Mouse (Mus musculus) left cerebral cortex, adult 11 months (tissue): ENCODE measurements at regions not wholly inside any gene's neighbourhood (a gene's known extent, or its start where the extent isn't known, plus 50 kb on each side); places are given as distances from the start of the nearest gene placed in this dataset.

ENCODE experiments used
- DNase-seq: peaks from one replicate; pipeline ENCODE4 v3.0.0; 2022; ENCODE audit warnings: low spot score

DNA sequence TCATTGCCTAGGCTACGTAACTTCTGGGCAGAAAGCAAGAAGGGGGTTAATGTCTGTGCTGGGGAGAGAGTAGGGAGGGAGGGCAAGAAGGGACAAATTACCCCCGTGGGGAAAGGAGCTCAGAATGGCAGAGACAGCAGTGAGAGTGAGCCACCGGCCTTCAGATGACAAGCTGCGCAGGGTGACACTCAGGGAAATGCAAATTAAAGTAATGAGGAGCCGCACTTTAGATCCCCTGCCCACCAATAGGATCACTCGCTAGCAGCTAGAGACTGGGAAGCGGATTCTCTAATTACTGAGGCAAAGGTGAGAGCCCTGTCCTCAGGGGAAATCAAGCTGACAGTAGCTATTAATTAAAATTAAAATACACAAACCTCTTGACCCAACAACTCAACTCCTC is 202.5 kb downstream of the Arhgef10l start:
- no peak for DNase-seq

DNA sequence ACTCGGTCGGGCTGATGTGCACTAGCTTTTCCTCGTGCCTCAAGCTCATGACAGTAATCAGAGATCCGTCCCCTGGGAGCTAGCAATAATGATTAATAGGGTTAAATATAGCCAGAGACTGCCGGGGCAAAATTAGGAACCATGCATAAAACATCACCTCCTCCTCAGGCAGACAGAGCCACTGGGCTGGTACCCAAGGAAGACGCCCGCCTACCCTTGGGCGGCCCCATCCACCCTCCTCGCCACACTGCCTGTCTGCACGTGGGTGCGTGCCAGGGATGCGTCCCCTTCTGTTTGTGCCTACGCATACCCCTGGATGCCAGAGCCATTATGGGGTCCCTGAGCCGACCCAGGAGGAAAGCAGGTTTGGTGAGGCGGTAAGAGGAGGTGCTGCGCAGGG is 204.5 kb downstream of the Arhgef10l start:
- DNase-seq = peak; percentile 81

DNA sequence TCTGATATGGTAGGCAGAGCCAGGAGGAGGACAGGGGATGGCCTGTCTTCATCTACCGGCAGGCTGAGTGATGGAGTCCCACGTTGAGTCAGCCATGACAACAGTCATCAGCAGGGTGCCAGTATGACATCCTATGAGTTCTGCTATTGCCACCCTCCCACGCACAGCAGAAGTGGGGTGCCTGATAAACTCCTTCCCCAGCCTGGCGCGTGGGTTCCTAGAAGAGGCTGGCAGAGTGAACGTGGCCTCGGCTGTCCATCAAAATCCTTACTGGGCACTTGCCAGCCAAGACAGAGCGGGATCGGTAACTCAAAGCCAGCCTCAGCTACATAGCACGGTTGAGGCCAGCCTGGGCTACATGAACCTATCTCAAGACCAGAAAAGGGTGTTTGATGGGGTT is 202.5 kb upstream of the Igsf21 start:
- peak; percentile 65 for DNase-seq

DNA sequence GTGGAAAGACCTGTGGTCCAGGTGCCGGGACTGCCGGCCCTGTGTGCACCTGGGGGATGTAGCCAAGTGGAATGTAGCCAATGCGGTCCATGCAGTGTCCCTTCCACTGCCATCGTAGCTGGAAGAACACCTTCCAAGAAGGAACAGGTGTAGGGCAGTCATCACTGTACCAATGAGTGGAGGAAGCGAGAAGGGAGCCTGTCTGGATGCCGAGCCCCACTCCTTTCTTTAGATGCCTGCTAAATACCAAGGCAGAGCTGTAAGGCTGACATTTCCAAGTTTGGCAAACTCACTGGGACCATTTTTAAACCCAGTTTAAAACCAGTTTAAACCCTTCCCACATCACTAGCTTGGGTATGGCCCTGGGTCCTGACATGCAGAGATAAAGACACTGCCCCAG is 199.9 kb upstream of the Igsf21 start:
- no peak for DNase-seq

DNA sequence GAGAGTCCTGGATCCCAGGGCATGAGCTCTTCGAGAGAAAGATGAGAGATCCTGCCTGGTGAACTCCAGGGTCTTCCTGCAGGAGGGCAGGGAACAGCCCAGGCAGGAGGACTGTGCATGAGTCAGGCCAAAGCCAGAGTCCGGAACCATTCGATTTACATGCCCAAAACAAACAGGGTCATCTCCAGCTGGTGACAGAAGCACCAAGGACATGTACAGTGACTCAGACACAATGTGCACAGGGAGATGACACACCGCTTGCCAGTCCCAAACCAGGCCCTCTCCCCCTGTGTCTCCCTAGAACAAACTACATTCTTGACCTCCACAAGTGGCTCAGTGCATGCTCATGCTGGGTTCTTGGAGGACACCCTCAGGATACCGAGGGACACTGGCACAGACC is 199.3 kb upstream of the Igsf21 start:
- DNase-seq = no peak

DNA sequence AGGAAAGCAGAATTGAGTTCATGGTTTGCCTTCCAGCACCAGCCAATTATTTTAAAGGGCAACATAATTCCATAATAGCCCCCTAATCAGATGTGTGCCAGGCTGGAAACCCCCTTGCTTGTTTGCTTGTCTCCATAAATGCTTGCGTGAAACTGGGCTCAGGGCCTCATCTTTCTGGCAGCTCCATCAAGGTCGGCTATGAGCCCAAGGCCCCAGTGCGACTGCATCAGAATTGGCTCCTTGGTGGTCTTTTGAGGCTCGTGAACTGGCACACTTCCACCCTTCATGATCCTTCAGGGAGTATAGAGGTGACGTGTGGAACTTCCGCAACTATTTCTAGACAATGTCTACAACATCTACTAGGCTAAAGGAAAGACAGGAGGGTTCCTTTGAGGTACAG is 196.6 kb upstream of the Igsf21 start:
- no peak for DNase-seq

DNA sequence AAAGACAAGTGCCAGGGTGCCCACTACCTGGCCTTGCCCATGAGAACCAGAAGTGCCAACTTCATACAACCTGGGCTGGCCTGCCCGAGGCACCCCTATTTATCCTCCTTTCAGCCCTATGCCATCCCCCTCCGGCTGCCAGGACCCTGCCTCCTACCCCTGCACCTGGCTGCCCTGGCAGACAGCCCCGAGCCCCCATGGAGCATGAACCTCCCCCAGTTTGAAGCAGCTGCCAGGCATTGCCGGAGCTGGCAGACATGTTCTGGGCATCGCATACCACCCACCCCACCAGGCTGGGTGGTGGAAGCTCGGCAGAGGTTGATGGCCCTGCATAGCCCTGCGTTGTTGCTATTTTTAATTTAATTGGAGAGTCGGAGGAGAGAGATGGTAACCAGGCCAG is 195.2 kb upstream of the Igsf21 start:
- no peak for DNase-seq

DNA sequence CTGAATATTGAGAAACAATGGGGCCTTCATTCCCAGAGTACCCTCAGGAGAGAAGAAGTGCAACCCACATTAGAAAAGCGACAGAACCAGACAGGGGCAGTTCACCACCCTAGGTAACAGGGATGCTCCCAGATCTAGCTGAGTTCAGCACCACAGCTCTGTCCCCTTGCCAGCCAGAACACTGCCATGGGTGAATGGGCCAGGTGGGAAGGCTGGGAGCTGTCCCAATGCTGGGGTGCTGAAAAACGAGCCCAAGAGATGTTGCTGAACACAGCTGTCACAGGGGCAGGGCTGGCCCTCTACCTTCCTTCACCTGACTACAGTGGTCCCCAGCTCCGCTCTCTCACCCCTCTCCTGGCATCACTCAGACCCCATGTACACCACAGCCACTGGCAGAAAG is 193.3 kb upstream of the Igsf21 start:
- no peak for DNase-seq

DNA sequence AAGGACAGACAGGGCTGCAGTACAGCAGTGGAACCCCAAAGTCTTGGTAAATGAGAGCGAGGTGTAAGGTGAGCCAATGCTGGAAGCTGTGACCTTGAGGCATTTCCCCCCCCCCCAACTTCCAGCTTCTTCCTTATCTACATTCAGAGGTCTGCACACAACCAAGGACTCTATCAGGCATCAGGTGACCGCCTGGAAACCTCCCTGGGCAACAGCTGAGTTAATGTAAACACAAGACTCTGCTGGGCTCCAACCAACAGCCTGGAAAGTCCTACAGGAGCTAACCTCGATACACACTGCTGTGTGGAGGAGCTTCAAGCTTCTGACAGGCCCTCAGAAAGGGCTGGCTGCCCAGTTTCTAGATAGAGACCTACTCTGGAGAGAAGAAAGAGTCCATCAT is 189.4 kb upstream of the Igsf21 start:
- DNase-seq = no peak

DNA sequence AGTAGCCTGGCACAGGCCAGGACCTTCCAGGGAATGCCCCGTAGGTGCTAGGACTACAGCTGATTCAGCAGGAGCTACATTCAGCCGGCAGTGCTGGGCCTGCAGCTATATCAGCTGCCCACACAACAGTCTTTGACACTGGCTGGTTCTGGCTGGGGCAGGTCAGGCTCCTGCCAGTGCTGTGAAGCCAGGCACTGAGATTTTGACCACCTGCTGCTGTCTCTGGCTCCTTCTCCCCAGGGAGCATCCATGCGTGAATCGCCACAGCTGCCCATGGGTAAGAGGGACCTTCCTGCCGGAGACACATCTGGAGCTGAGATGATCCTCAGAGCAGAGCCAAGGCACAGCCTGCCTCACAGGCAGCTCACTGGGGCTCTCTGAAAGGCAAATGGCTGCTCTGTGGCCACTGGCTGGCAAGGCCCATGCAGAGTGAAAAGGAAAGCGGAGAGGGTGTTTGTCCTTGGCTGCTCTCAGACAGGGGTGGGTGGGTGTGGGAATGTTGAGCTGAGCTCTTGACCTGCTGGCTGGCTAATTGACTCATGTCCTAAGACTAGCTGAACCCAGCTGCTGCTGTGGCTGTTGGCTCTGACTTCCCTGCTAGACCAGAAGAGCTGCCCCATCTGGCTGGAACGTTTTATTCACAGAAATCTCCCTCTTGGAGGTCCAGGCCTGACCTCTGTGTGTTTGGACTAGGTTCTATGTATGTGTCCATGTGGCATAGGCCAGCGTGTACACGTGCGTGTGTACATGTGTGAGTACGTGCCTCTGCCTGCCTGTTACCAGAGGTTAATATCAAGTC is 187.4 kb upstream of the Igsf21 start:
- no peak for DNase-seq

DNA sequence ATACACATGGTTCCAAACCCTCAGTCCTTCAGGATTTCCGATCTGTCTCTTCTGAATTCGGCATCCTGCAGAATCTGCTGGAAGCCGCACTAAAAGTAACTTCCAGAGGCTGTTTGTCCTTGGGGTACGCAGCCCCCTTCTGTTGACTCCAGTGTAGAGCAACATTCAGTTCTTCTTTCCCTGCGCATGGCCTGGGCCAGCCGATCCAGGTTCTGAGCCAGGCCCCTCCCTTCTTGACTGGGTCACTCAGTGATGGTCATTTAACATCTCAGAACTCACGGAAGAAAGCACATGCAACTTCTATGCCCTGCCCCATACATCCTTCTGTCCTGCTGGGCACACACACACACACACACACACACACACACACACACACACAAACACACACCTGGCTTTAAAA is 185.5 kb upstream of the Igsf21 start:
- DNase-seq = no peak

DNA sequence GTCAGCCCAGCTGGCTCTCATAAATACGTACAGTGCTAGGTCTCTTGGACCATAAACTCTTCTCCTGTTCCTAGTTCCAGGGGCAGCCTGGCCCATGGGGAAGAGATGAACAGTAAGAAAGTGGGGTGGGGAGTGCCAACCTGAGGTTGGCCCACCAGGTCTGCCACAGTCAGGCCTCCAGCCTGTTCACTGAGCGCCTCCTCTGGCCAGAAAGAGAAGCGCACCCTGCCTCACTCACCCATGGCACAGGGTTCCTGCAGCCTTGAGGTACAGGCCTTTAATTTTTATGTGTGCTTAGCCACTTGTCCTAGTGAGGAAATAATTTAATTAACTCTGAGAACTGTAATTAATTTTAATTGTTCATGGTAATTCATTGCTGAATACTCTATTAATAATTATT is 180.5 kb upstream of the Igsf21 start:
- DNase-seq = no peak

DNA sequence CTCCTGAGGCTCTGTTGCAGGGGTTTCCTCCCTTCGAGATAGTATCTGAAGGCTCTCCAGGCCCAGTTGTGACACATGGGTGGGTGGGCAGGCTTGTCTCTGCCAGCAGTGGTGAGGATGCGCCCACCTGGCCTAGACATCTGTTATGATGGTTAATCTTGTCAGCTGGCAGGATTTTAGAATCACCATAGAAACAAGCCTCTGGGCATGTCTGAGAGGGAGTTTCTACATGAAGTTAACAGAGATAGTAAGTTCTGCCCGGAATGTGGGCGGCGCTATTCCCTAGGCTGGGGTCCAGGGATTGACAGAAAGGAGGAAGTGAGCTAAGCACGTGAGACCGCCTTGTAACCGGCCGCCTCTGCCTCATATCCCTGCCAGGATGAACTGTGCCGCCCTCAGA is 177.2 kb upstream of the Igsf21 start:
- DNase-seq = peak; percentile 38

DNA sequence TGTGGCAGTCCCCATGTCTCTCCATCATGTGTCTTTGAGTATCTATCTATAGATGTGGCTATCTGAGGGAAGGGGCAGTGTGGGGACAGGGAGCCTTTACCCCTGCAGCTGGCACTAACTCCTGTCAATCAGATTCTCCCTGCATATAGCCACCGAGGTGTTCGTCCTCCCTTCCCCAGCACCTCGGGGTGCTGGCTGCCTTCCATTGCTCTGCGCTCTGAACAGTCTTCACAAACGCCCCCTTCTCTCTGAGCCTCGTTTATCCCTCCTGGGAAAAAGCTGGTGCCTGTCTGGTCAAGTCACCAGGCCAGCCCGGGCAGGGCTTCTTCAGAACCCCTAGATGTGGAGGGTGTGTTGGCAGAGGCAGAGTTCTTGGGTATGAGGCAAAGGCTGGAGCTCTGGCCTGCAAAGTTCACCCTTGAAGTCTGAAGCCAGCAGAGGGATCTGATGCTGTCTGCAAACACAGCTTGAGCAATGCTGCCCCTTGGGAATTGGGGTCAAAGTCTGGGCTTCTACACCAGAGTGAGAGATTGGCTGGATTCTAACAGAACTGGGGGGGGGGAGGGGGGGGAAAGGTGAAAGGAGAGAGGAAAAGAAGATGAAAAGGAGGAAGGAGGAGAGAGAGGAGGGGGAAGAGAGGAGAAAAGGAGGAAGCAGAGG is 175.5 kb upstream of the Igsf21 start:
- DNase-seq = no peak

DNA sequence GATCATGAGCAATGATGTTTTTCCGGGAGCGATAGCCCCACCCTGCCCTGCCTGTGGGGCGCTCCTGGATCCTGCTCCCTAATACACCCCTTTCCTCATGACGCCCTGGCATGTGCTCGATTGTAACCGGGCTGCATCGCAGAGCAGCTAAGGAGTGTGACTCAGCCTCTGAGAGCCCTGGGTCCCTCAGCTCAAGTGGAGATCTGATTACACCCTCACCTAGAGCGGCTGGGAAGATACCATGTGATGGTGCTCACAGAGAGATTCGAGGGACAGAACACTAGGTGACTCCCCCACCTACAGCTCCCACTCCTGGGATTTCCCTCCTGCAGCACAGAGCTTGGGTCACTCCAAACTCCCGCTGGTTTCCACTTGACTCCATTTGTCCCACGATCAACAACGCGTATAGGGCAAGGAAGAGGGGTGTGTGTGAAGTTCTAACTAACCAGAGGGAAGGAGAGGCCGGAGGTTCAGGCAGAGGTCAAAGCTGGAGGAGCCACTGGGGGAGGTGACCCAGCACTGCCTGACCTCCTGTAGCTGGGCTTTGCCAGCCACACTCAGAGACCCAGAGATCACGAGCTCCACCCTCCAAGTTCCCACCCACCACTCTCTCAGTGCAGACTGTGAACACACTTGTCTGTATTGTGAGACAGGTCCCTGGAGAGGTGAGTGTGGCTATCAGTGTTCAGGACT is 173.3 kb upstream of the Igsf21 start:
- DNase-seq = no peak

DNA sequence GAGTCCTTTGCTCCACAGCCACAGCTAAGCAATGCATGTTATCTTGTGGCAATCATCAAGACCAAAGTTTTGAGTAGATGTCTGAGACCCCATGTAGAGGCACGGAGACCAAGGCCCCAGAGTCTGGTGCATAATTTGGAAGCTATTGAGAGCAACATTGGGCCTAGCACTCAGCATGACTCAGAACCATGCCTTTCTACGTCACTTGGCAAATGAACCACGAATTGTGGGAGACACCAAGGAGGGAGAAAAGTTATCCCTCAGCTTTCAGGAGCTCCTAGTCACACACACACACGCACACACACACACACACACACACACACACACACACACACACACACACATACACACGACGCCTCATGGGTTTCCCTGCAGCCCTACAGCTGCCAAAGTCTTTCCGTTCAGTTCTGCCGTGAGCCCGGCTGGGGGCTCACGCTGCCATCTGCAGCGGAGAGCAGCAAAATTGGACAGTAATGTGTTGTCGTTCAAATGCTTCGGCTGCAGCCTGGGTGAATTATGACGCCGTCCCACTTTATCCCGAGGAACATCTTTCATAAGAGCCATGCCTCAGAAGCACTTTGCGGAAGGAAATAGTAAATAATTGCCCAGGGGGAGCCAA is 165.8 kb upstream of the Igsf21 start:
- DNase-seq = no peak

DNA sequence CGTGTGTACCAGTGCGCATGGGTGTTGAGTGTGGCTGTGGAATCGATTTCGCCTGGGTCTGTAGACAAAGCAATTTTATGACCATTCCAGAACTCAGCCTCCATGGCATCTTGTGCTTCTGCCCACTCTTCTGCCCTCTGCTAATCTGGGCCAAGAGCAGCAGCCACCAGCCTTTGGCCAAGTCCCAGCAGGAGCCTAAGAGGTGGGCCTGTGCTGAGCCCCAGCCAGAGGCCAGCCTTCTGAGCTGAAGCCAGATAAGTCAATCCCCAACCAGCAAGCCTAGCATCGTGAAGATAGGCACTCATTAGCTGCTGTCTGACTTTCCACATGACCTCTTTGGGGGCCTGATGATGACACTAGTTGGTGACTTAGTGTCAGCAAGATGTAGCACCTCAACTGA is 161.9 kb upstream of the Igsf21 start:
- DNase-seq = no peak

DNA sequence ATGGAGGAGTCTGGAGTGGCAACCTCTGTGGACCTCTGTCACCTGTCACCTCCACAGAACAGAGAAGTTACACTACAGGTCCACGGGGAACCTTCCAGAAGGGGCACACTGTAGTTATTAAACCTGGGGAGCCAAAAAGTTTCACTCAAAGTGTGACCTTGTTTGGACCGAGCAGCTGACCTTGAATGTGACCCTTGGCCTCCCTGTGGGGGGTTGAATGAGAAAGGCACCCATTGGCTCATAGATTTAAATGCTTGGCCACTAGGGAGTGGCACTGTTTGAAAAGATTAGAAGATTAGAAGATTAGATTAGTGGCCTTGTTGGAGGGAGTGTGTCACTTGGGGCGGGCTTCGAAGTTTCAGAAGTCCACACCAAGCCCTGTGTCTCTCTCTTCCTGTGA is 160.3 kb upstream of the Igsf21 start:
- no peak for DNase-seq

DNA sequence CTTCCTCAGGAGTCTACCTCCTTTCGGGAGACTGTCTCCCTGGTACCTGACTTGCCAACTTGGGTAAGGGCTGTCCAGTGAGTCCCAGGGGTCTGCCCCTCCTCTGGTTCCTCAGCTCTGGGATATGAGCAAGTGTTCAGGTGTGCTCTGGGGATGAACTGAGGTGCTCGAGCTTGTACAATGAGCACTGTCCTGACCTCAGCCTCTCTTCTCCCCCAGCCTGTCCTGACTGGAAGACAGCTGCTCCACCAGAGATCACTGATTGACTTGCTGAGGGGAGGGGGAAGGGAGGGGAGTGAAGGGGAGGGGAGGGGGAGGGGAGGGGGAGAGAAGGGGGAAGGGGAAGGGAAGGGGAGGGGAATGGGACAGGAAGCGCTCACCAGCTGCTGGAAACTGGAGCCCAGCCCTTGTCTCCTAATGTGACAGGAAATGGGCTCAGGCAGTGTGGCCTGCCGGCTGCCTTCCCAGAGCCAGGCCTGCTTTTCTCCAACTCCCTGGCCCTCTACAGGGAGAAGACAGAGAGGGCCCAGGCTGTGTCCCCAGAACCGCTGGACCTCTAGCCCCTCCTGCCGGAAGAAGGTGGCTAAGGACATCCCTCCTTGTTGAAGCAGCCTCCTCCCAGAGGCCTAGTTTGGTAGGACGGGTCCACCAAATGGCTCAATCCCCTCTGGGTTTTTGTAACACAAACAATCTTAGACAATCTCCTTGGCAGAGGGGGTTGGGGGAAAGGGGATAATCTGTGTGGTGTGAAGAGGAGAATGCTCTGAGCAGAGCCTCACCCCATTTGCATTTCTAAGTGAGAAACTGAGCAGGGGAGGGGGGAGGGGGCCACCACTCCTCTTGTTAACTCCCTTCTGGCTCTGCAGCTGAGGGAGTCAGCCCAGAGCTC is 159.7 kb upstream of the Igsf21 start:
- DNase-seq = no peak

DNA sequence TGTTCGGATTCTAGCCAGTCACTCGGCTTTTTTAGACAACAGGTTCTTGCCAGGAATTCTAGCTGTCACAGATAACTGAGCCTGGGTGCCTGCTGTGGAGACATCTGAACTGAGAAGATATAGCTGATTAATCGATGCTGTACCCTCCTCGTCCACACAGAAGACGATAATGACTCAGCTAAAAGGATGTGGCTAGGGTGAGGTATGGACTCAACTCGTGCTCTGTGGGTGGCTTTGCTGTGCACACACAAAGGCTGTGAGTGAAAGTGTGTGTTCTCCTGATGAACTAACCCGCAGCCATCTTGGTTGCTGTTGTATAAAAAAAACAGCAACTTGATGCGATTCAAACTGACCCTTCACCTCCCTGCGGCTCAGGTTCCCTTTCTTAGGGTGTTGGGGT is 158.8 kb upstream of the Igsf21 start:
- no peak for DNase-seq

DNA sequence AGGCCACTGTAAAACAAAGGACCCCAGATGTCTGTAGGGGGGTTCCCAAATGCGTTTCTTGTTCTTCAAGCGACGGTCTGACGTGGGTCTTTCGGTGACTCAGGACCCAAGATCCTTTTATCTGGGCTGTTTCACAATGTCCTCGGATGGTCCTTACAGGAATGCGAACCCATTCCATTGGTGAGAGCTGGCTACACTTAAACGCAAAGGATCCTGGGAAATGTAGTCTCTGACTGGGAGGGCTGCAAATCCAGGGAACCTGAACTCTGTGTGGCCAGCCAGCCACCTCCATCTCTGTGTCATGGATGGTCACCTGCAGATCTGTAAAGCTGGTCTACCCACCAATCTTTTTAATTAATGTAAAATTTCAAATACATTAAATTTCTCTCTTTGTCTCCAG is 156.5 kb upstream of the Igsf21 start:
- no peak for DNase-seq

DNA sequence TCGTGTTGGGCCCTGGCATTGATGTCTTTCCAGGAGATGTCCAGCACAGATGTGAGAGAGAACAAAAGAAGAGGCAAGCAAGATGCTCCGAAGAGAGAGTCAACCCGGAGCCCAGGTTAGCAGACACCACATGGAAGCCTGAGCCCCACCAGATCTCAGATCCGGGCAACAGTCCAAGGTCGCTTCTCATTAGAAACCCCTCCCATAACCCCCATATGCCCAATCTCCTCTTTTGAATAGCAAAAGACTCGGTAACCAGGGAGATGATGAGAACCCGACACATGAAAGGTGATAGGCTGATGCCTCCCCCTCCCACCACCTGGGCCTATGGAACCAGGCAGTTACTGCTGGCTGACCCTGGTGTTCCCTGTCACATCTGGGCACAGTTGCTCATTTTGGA is 155.7 kb upstream of the Igsf21 start:
- no peak for DNase-seq
